Mouse (Mus musculus): Measurements from ENCODE around the gene Chrne.

DNA sequence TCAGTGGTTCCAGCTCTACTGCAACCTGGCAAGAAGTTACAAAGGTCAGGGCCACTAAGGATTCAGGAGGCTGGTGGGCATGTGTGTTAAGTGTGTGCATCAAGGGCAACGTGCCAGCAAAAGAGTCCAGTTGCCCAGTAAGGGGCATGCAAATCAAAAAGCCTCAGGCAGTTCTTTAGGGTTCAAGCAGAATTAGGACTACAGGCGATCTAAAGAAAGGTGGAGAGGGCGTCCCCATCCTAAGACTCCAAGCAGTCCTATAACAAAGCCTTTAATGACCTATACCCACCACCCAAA, 27.2 kb upstream of the Chrne start:
- no peak for TF ChIP-seq EP300 (IDR thresholded peaks at IDR 0.05)
- TF ChIP-seq CTCF (IDR thresholded peaks at IDR 0.05), result no peak
